Mouse (Mus musculus): ENCODE measurements around the gene Gon7. TPM values are rescaled to one million over a fixed set of nuclear protein-coding genes. Genes with fewer than 3 reads are reported as not detected.

The Gon7 gene
- total RNA-seq, 2 experiments from 2014 or later = 8.2 to 9.7 TPM

GRCm38 (mm10) chr12:102743589-102744574 is 13.7 kb downstream of the Gon7 start, which contains the start of the genes Moap1 and Tmem251:
Moap1 (minus strand) TSS chr12:102743661.
Tmem251 (plus strand) TSS chr12:102743762.
- DNase-seq (ENCODE audit: low spot score) = peak; percentile 87

GRCm38 (mm10) chr12:102743036-102743588 is 14.5 kb downstream of the Gon7 start:
- no peak for DNase-seq (ENCODE audit: low spot score)

DNA sequence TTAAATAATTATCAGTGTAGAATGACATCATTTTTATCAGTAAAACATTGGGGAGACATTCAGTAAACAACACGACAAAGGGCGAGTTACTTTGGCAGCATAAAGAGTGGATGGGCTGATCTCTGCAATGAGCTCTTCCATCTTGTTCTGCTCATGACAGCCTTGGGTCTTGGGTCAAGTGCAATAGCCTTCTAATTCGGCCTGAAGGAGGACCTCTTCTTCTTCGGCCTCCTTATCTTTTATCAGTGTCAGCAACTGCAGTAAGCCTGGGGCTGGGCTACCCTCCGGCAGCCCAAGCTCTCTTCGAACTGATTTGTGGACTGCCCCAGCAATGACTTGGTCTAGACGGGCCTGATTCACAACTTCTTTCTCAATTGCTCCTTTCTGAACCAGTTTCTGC is 15.5 kb downstream of the Gon7 start:
- no peak for DNase-seq (ENCODE audit: low spot score)

- DNase-seq (ENCODE audit: low spot score) = no peak
Measured at GRCm38 (mm10) chr12:102740285-102740684, 17.3 kb downstream of the Gon7 start.

DNA sequence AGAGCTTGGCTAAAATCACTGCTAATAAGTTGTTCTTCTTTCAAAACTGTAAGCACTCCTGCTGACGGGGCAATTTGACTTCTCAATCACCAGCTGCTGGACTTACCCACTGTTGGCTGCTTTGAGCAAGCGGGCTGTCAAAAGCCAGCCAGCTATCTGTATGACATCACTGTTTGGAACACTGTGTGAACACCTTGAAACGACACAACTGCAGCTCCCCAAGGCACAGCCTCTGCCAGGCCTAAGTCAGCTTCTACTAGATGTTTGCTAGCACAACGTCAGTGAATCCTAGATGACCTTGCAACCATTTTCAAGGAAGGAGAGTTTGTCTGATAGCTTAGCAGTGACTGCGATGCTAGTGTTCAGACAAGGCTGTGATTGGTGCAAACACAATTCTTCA is 18.5 kb downstream of the Gon7 start:
- DNase-seq (ENCODE audit: low spot score) = no peak

DNA sequence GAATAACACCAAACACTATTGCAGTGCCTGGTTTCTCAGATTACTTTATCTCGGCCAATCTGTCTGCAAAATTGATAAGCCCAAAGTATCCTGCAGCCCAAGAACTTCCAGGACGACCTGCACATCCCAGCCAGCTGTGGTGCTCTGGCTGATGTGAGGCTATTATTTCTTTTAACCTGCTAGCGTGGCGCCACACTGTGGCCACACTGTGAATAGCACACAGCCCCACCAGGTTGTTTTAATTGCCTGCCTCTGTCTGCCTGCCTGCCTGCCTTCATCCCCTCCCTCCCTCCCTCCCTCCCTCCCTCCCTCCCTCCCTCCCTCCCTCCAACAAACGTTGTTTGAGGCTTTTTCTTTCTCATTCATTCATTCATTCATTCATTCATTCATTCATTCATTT is 24.2 kb downstream of the Gon7 start:
- peak; percentile 31 for DNase-seq (ENCODE audit: low spot score)

GRCm38 (mm10) chr12:102730798-102731619 is 26.6 kb downstream of the Gon7 start:
- no peak for DNase-seq (ENCODE audit: low spot score)

GRCm38 (mm10) chr12:102729855-102730797 is 27.5 kb downstream of the Gon7 start:
- no peak for DNase-seq (ENCODE audit: low spot score)

DNA sequence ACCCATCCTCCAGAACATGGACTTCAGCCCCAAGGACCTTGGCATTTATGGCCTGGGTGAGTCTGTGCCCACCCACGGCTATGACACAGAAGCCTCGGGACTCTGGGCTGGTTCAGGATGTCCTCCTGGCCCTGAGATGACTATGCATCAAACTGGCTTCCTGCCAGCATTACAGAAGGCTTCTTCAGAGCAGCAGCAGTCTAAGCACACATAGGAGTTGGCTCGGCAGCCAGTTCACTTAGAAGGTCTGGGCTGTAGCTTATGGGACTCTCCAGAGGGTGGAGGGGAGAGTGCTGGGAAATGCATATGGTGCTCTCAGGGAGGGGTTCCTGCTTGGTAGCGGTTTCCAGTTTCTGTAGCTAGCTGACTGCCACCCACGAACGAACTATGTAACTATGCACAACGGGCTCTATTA is 31.8 kb downstream of the Gon7 start:
- no peak for DNase-seq (ENCODE audit: low spot score)

GRCm38 (mm10) chr12:102725146-102725545 is 32.5 kb downstream of the Gon7 start:
- DNase-seq (ENCODE audit: low spot score) = no peak

DNA sequence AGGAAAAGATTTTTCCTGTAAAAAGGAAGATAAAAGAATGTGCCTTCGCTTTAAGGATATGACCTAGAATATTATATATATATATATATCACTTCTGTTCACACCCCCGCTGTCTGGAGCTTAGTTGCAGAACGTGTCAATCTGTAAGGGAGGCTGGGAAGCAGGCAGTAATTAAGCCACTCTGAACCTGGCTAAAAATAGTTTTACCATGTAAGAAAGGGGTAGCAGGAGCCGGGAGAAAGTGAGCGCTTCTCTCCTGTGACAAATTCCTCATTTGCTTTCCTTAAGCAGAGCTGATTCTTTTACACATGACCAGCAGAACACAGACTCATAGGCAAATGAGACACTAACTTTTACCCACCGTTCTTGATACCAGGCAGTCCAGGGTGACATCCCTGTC is 33.7 kb downstream of the Gon7 start:
- no peak for DNase-seq (ENCODE audit: low spot score)

- DNase-seq (ENCODE audit: low spot score) = no peak
Measured at GRCm38 (mm10) chr12:102722966-102723365, 34.6 kb downstream of the Gon7 start.

DNA sequence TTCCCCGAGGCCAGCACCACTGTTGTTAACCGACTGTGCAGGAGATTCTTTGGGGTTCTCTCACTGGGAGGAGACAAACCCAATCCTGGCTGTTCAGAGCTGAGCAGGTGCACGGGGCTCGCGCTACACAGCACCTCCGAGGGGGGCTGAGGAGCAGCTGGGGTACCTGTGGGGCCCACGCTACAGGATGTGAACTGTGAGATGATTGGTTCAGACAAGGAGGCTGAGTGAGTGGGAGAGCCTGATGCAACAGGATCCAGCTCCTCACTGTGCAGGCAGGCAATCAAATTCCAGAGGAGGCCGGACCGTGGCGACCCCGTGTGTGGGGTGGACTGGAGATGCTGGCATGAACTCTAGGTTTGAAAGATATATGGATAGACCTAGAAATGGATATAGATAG is 35.2 kb downstream of the Gon7 start:
- DNase-seq (ENCODE audit: low spot score) = no peak

- peak; percentile 42 for DNase-seq (ENCODE audit: low spot score)
Measured at GRCm38 (mm10) chr12:102719552-102720315, 37.9 kb downstream of the Gon7 start.

- no peak for DNase-seq (ENCODE audit: low spot score)
Measured at GRCm38 (mm10) chr12:102714654-102715395, 42.8 kb downstream of the Gon7 start.

- no peak for DNase-seq (ENCODE audit: low spot score)
Measured at GRCm38 (mm10) chr12:102714116-102714515, 43.5 kb downstream of the Gon7 start.

DNA sequence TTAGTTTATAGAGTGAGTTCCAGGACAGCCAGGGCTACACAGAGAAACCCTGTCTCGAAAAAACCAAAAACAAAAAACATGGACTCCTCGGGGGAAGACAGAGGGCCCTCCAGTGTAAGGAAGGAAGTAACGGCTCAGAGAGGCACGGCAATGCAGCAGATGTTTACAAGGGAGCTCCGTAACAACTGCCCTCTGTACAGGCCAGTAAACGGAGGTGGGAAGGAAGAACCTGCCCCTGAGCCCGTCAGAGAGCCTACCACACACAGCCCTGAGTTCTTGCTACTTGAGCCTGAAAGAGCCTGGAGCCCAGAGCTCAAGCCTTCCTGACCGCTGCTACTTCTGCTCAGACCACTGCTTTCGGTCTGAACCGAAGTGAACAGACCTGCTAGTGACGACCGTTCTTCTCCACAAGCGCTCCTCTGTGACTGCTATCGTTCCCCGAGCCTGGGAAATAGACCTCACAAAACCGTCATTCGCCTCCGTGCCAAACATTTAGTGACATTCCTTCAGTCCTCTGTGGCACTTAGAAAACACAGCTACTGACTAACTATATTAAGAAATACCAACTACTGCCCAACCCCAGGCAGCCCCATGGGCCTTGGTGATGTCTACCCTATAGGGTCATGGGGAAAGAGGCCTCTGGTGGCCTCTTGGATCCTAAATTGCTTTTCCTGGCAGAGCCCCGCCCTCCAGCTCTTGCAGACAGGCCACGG is 44.3 kb downstream of the Gon7 start:
- no peak for DNase-seq (ENCODE audit: low spot score)

DNA sequence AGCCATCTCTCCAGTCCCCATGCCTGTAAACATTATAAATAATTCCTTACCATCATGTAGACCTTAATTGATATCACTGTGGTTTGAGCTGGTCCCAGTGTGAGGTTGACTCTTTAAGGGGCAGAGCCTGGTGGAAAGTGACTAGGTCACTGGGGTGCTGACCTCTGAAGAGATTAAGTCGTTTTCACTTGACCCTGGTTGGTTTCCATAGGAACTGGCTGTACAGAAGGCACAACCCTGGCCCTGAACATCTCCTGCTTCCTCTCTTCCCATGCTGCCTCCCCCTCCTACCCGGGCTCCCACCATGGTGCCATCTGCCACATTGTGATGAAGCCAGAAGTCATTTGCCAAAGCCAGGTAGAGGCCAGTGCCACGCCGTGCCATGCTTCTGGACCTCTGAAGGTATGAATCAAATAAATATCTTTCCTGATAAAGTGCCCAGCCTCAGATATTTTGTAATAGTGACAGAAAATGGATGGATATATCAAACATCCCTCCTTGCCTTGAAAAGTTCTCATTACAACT is 46.7 kb downstream of the Gon7 start:
- no peak for DNase-seq (ENCODE audit: low spot score)
